Mouse (Mus musculus): ENCODE measurements around the gene Brsk2. TPM values are rescaled to one million over a fixed set of nuclear protein-coding genes. Genes with fewer than 3 reads are reported as not detected.

The Brsk2 gene
- polyA plus RNA-seq, 1 experiment from 2014 or later: 0.74 TPM

- Histone ChIP-seq H3K36me3 (no peaks in the 10 kb centered on the region), H3K9ac (no peak overlapping the region), H3K27me3 (no peaks in the 10 kb centered on the region), H3K4me3 (replicated peaks) (no peak overlapping the region), H3K4me1 (peaks cover 4% of the 10 kb centered on the region; the same call in 1 of the 2 replicates), H3K9me3 (replicated peaks) (no peaks in the 10 kb centered on the region), H3K27ac (no peak overlapping the region), H3K4me2 (no peak overlapping the region)
- ATAC-seq (replicated peaks; ENCODE audit: low FRiP score): no peak; the same call in 1 of the 2 replicates
- WGBS: 78% methylated on average over 3 of the region's 3 CpGs
Observed at GRCm38 (mm10) chr7:142040756-142041155, 91.2 kb downstream of the Brsk2 start.

GRCm38 (mm10) chr7:142045344-142045743 lies 95.8 kb downstream of the Brsk2 start:
- Histone ChIP-seq H3K4me1 (peaks cover 4% of the 10 kb centered on the region; the same call in 1 of the 2 replicates), H3K9ac (no peak overlapping the region), H3K4me2 (no peak overlapping the region), H3K27ac (no peak overlapping the region), H3K36me3 (0 out of 2 replicates have a peak, but pooled peaks cover 2% of the 10 kb centered on the region), H3K4me3 (replicated peaks) (no peak overlapping the region), H3K27me3 (no peaks in the 10 kb centered on the region), H3K9me3 (replicated peaks) (no peaks in the 10 kb centered on the region)
- no peak for ATAC-seq (replicated peaks; ENCODE audit: low FRiP score)
- 52% methylated on average over 2 of the region's 2 CpGs for WGBS

GRCm38 (mm10) chr7:142045932-142046331 lies 96.4 kb downstream of the Brsk2 start:
- Histone ChIP-seq H3K27me3 (no peaks in the 10 kb centered on the region), H3K9ac (no peak overlapping the region), H3K9me3 (replicated peaks) (no peaks in the 10 kb centered on the region), H3K4me3 (replicated peaks) (no peak overlapping the region), H3K4me2 (no peak overlapping the region), H3K4me1 (peaks cover 4% of the 10 kb centered on the region; the same call in 1 of the 2 replicates), H3K36me3 (peaks cover 4% of the 10 kb centered on the region; the same call in 1 of the 2 replicates), H3K27ac (no peak overlapping the region)
- ATAC-seq (replicated peaks; ENCODE audit: low FRiP score): no peak
- 43% methylated on average over 1 of the region's 1 CpGs for WGBS

- peaks cover 22% of the 10 kb centered on the region for H3K36me3 ChIP-seq
- H3K9me3 ChIP-seq (replicated peaks): no peaks in the 10 kb centered on the region
- no peak for ATAC-seq (replicated peaks; ENCODE audit: low FRiP score)
- no peak overlapping the region for H3K9ac ChIP-seq
- no peaks in the 10 kb centered on the region for H3K27me3 ChIP-seq
- no peak overlapping the region for H3K4me2 ChIP-seq
- no peaks in the 10 kb centered on the region for H3K4me1 ChIP-seq
- H3K27ac ChIP-seq: no peak overlapping the region
- no peak overlapping the region for H3K4me3 ChIP-seq (replicated peaks)
Observed at GRCm38 (mm10) chr7:142050536-142050935, 101.0 kb downstream of the Brsk2 start.

Small RNAs within 50 kb of the gene (microRNA-seq; reads per million reads assigned to microRNA genes)
- not detected for gene Mir3104

Other genes with a start within 250 kb of the Brsk2 start
- gene Muc5ac, start 160.8 kb upstream of the Brsk2 start, polyA plus RNA-seq (2015; fragmentation: Nextera tagmentation; extraction: Ambion mirVana): not detected in 2 replicates
- gene Muc5b, start 110.7 kb upstream of the Brsk2 start, polyA plus RNA-seq (2015; fragmentation: Nextera tagmentation; extraction: Ambion mirVana): 0.01 and 0.03 TPM in 2 replicates
- 41.3 and 45.6 TPM in 2 replicates for gene Tollip, start 31.2 kb upstream of the Brsk2 start, polyA plus RNA-seq (2015; fragmentation: Nextera tagmentation; extraction: Ambion mirVana)
- gene Mob2, start 111.3 kb downstream of the Brsk2 start, polyA plus RNA-seq (2015; fragmentation: Nextera tagmentation; extraction: Ambion mirVana): 62.3 and 66.9 TPM in 2 replicates
- 2.6 and 2.9 TPM in 2 replicates for gene Dusp8, start 146.1 kb downstream of the Brsk2 start, polyA plus RNA-seq (2015; fragmentation: Nextera tagmentation; extraction: Ambion mirVana)
- gene Gm45618, start 171.0 kb downstream of the Brsk2 start, polyA plus RNA-seq (2015; fragmentation: Nextera tagmentation; extraction: Ambion mirVana): not detected in 2 replicates
- not detected in 2 replicates for gene Gm39115, start 186.3 kb downstream of the Brsk2 start, polyA plus RNA-seq (2015; fragmentation: Nextera tagmentation; extraction: Ambion mirVana)
- not detected in 2 replicates for gene Gm45337, start 194.9 kb downstream of the Brsk2 start, polyA plus RNA-seq (2015; fragmentation: Nextera tagmentation; extraction: Ambion mirVana)
- gene Gm29735, start 207.4 kb downstream of the Brsk2 start, polyA plus RNA-seq (2015; fragmentation: Nextera tagmentation; extraction: Ambion mirVana): not detected in 2 replicates
- not detected in 2 replicates for gene Gm4553, start 216.0 kb downstream of the Brsk2 start, polyA plus RNA-seq (2015; fragmentation: Nextera tagmentation; extraction: Ambion mirVana)
- gene Krtap5-2, start 226.3 kb downstream of the Brsk2 start, polyA plus RNA-seq (2015; fragmentation: Nextera tagmentation; extraction: Ambion mirVana): not detected in 2 replicates
- not detected in 2 replicates for gene Gm10153, start 240.6 kb downstream of the Brsk2 start, polyA plus RNA-seq (2015; fragmentation: Nextera tagmentation; extraction: Ambion mirVana)